Mouse (Mus musculus): ENCODE results near the gene Fat2.

Fat2 gene

DNA sequence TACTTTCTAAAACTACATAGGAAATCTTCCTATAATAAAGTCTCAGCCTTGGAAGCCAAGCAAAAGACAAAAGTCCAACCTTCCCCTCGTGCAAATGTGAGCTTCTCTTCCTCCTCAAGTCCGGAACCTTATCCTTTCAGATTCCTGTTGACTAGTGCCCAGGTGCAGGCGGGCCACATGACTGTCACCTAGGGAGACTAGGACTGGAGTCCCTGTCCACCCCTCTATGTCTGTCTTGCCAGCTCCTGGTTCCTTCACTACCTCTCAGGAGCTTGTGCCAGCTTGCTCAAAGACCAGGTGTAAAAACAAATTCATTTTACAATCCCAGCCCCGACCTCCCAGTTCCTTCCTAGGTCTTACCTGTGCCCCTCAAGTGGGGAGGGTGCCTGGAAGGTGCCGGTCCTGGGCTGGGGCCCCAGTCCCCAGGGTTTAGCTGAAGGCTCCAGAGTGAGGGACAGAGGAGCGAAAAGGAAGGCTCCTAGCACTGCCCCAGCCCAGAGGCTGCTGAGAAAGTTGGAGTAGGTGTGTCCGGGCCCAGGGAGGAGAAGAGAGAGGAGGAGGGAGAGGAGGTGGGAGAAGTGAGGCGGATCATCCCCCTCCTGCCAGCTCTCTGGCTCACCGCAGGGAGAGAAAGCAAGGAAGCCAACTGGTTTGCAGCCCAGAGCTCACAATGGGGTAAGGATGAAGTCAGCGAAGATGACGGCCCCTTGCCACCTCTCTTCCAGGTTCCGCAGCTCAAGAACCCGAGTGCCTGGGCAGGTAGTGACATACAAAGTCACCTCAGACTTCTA, at the start of gene Fat2:
Fat2 (minus strand) TSS at position 464 of the 791 bp plus-strand sequence.
- no peak for DNase-seq (ENCODE audit: low spot score)

DNA sequence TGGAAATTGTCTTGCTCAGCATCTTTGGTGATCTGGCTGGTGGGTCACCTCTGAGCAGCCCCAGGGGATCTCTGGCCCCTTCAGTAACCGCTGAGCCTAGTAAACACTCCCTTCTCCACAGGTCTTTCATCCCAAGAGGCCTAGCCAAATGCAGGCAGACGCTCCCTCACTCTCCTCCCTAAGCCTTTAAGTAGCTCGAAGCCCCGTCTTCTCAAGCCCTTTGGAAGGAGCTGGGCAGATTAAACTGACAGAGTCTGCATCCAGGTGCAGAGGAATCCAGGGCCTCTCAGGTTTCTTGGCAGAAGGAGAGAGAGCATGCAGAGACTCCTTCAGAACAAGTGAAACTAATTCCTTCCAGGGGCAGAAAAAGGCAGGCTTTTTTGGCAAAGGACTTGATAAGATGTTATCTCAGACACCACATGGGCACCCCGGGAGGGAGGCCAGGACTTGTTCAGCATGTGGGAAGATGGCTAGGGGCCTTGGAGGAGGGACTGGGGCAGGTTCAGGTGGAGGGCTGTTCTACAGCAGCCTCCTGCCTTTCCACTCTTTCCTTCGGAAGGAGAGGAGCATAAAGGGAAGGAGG, 47.2 kb upstream of the Fat2 start:
- DNase-seq (ENCODE audit: low spot score), result no peak

DNA sequence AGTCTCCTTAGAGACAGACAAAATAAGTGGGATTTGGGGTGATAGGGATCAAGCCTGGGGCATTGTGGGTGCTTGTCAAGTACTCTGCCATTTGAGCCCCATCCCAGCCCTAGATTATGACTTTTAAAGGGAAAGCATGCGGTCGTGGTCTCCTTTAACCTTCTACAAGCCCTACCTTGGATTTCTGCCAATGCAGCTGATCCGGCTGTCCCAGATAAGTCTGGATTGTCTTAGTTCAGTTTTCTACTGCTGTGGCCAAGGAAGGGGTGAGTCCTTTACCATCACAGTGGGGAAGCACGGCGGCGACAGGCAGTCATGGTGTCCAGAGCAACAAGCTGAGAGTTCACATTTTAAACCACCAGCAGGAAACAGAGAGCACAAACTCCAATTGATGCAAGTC, 44.5 kb upstream of the Fat2 start:
- DNase-seq (ENCODE audit: low spot score), result no peak

DNA sequence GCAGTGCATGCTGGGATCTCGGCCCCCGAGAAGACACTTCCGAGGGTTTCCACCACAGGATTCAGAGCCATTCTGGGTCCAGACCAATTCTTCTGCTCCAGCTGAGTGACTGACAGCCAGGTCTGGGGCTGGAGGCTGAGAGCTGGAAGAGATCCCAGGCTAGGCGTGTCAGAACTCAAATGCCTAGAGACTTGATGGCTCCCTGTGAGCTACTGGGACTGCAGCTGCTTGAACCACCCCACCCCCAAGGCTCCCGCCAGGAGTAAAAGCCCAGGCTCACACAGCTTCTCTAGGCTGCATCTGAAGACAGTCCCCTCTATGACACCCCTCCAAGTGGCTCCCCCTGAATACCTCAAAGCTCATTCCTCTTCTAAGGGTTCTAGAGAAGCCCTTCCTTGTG, 42.0 kb upstream of the Fat2 start:
- no peak for DNase-seq (ENCODE audit: low spot score)

DNA sequence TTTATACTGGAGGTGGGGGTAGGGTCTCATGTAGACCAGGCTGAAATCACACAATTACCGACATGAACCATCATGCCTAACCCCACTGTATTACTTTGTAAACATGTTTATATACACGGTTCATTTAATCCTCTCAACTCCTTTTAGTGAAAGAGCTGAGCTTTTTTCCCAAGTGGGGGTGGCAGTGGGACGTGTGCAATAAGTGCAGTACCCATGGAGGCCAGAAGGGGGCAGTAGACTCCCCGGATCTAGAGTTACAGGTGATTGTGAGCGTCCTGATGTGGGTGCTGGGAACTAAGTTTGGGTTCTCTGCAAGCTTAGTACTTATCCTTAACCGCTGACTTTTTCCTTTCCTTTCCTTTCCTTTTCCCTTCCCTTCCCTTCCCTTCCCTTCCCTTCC, 37.5 kb upstream of the Fat2 start:
- peak; percentile 4 for DNase-seq (ENCODE audit: low spot score)

DNA sequence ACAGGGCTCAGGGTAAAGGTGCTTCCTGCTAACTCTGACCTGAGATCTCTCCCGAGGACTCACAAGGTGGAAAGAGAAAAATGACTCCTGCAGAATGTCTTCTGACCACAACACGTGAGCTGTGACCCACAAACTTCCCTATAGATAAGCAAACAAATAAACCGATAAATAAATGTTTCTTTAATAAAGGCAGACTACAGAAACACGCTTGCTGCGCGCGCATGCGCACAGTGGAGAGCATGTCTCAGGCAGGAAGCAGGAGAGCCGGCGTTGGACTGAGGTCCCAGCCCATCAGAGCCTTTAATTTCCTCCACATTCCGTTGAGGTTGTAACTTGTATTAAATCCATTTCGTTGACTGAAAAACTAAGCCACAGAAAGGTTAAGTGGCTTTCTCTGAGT, 37.0 kb upstream of the Fat2 start:
- DNase-seq (ENCODE audit: low spot score), result no peak

DNA sequence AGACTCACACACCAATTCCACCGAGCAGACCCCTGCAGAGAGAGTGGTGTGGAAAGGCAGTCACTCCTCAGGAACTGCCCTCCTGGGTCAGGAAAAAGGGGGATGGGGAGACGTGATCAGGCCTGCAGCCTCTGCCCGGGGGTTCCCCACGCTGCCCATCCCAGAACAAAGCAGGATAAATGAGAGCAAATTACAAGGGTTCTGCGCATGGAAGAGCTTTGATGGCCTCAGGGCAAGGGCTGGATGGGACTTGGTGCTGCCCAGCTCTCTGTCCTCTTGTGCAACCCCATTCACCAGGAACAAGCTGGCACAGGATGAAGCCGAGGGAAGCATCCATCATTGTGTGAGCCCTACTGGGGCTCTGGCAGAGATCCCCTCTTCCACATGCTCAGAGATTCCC, 35.6 kb upstream of the Fat2 start:
- DNase-seq (ENCODE audit: low spot score), result no peak

DNA sequence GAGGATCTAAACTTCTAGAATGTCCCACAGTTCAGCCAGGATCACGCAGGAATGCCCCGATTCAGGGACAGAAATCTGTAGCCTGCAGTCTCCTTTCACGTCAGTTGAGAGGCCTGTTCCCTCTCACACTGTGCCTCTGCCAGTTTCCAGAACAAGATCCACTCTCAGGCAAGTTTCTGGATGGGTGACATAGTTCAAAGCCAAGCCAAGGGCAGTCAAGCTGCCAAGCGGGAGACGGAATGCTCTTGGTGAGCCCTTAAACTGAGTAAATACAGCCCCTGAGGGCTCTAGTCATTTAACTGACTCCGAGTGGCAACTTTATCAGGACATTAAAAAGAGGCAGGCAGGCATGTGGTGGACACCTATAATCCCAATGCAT, 32.7 kb upstream of the Fat2 start:
- DNase-seq (ENCODE audit: low spot score), result no peak

DNA sequence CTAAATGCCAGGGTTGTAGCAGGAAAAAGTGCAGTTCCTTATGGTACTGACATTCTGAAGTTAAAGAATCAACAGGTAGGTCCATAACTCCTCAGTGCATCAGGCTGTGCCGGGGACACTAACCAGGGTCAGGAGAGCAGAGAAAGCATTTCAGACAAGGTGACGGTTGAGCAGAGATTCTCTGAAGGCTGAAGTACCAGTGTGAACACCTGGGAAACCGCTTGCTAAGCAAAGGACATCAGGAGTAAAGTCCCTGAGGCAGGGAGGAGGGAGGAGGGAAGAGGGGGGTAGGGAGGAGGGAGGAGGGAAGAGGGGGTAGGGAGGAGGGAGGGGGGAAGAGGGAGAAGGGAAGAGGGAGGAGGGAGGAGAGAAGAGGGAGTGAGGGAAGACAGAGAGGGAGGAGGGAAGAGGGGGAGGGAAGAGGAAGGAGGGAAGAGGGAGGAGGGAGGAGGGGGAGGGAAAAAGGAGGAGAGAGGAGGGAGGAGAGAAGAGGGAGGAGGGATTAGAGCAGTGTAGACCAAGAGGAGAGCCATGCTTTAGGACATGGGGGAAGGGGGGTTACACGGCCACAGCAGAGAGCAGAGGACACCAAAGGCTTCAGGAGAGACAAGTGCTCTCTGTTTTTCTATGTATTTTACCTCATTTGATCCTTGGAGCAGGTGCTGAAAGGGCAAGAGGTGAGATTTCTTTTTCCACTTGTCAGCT, 32.2 kb upstream of the Fat2 start:
- DNase-seq (ENCODE audit: low spot score), result no peak

DNA sequence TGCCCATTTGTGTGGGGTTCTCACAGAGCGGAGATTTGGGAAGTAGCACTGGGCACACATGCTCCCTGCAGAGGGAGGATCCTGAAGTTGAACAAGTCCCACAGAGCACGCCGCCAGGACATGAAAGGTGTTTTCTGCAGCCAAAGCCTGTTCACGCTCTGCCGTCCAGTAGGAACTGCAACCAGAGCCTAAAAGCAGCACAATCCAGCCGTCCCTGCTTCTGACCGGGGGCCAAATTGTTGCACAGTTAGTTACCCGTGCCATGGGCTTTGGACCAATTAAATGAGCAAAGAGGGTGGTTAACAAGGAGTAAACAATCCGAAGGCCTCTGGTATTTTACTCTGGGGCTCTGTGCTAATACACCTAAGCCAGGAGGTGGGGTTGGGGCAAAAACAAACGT, 31.4 kb upstream of the Fat2 start:
- DNase-seq (ENCODE audit: low spot score), result no peak

DNA sequence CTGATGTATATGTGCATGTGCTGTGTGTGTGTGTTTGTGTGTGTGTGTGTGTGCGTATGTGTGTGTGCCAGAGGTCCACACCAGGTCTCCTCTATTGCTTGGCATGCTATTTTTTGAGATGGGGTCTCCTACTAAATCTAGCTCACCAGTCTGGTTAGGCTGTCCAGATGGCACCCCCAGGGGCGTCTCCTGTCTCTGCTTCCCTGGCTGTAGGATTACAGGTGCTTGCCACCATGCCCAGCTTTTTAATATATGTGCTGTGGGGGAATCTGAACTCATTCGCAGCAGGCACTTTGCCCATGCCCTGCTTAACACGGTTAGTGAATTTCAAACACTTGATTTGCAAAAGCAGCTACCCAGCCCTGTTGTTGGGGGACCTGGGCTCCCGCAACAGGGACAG, 29.5 kb upstream of the Fat2 start:
- DNase-seq (ENCODE audit: low spot score), result no peak

DNA sequence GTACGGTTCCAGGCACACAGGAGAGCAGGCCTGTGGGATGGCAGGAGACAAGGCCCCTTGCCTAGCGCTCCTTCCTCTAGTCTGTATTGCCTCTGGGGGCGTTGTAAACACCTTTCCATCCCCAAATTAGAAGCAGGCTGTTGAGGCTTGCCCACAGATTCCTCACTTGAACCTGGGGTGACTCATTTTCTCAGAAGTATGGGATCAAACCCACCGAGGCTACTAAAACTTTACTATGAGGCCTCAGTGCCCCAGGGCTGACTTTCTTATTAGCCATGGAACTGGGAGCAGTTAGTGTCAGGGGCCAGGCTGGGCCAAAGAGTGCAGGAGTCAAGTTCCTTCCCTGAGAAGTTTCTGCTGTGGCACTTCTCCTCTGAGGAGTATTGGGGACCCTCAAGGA, 28.9 kb upstream of the Fat2 start:
- no peak for DNase-seq (ENCODE audit: low spot score)

DNA sequence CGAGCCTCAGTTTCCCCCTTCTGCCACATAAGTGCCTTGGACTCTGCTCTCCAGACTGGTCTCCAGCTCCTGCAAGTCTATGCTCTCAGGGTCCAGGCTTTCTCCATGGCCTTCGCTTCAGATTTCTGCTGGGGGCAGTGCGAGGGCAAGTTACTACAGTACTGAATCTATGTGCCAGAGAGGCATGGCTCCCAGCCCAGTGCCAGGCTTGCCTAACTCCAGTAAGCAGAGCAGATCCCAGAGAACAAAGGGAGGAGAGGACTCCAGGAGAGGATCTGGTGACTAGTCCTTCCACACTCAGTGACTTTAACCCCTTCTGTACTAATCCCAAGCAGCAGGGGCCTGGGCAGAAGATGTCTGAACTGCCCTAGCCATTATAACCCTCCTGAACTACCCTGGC, 28.3 kb upstream of the Fat2 start:
- no peak for DNase-seq (ENCODE audit: low spot score)

DNA sequence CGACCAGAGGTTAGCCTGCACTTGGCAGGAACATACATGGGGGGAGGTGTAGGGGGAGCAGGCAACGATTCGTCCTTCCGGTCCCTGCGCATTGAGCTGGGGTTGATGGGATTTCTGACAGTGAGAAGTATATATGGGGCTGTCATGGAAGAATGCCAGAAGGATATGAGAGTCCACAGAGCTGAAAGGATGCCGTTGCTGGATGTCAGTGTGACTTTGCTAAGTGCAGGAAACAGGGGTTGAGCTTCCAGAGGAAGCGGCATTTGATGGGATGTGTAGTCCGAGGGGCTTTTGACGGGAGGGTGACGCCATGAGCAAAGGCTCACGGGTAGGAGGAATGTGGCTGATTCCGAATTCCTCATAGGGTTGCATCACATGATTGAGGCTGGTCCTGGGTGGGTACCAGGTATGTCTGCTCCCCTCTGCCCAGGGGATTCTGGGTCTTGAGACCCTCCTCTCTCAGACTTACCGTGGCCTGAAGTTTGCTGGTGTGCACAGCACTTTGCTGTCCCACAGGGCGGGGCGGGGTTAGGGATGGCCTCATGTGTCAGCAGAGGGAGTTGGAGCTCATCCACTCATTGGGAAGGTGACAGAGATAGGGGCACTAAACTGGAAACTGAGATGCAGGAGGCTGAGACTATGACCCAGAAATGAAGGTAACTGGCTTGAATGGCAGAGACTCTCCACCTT, 21.9 kb upstream of the Fat2 start:
- DNase-seq (ENCODE audit: low spot score), result no peak

DNA sequence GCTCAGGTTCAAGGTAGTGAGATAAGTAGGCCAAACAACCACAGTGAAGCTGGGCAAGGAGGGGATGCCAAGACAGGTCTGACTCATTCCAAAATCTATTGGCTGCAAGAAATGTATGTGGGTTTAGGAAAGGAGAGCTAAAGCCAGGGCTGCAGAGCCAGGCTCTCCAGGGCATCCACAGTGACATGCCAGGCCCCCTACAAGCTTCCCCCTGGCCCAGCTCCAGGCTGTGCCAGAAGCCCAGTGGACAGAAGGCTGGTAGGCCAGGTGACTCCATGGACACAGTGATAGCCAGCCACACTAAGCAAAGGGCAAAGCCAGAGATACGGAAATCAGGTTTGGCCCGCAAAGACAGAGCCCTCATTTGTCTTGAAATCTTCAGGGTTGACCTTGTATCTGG, 20.5 kb upstream of the Fat2 start:
- no peak for DNase-seq (ENCODE audit: low spot score)

DNA sequence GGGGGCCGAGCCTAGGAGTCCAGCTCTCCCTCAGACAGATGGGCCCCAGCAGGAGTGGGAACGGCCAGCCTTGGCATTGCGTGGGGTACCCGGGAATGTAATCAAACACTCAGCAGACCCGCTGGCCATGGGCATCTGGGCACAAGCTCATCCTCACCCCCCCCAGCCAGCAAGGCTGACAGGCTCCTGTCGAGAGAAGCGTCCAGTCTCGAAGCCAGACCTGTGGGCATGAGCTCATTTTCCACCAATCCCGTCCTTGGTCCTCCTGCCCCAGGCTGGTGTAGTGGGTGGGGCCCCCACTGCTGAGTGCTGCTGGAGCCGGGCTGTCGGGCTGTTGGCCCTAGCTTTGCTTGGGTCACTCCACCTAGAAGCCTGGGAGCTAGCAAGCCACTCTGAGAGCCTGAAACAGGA, 5.6 kb upstream of the Fat2 start:
- DNase-seq (ENCODE audit: low spot score), result no peak

DNA sequence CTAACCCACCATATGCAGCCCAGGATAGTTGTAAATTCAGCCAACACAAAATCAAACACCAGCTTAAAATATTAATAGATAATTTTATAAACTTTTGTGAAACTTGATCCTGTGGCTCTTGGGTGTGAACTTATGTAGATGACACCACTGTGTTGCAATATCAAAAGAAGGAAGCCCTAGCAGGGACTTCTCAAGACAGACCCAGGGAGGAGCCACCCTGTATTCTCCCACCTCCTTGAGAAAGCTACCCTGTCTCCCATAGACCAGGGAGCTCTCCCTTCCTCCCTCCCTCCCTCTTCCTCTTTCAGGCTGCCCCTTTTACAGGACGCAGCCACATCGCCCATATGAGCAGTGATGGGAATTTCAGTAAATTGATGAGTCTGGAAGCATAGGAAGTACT, 4.4 kb upstream of the Fat2 start:
- DNase-seq (ENCODE audit: low spot score), result no peak

DNA sequence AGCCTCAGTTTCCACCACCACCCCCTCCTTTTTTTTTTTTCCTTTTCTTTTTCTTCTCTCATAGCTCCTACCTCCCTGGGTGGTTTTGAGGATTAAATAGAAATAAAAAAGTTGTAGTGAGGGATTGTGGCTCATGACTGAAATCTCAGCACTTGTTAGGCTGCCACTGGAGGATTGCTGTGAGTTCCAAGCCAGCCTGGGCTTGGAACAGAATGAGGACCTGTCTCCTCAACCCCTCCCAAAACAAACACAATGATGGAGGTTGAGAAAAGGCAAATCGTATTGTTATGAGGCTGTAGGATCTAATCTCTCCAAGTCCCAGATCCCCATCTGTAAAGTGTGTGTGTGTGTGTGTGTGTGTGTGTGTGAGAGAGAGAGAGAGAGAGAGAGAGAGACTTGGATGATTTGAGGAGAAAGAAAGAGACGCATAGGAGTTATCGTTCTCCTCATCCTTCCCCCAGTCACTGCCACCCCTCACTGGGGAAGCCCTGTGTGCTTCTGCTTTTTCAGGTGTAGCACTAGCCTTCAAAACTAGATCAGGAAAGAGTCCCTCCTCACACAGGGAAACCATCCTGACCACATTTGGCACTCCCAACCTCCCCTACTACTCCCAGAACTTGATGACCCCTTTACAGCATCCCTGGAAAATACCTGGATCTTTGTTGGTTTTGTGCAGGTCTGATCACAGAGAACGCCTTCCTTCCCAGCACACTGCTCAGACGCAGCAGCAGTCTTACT, 837 bp upstream of the Fat2 start:
- DNase-seq (ENCODE audit: low spot score), result no peak

DNA sequence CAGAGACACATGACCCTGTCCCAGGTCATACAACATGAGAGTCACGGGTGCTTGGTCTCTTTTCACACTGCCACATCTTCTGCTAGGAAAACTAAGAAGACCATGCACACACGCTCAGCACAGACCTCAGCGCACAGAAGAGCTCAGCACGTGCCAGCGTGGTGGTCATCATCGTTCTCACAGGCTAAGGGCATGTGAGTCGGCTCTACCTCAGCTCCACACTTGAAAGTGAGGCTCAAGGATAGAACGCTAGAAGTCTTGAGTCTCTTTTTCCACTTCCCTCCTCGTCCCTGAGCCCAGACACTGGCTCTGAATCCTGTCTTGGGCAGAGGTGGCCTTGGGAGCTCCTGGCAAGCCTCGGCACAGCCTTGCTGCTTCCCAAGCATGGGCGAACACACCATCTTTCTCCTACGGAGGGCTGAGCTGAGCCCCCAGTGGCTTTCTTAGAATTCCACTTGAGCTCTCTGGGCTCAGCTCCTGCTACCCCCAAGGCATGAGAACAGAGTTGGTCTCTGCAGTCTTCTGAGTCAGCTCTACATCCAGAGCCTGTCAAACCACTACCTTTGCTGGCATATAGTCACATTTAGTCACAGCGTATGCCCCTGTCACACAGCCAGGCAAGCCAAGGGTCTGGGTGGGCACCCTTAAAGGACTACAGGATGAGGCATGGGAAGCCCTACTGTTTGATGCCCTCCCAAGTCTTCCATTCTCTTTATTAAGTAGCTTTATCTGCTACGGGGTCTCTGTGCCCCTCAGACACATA, 869 bp downstream of the Fat2 start:
- no peak for DNase-seq (ENCODE audit: low spot score)

DNA sequence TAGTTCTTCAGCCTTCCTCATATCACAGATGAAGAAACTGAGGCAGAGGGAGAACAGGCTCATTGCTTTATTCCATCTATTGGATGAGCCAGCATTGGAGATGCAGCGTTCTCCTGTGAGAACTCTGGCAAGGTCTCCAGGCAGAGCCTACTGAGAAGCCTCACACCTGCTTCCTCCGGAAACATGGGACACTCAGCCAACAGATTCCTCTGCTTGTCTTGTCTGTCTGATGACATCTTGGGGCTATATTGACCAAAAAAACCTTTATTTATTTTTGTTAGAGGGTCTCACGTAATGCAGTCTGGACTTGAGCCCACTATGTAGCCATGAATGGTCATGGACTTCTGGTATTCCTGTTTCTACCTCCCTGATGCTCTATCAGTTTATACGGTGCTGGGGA, 1.8 kb downstream of the Fat2 start:
- DNase-seq (ENCODE audit: low spot score), result no peak

DNA sequence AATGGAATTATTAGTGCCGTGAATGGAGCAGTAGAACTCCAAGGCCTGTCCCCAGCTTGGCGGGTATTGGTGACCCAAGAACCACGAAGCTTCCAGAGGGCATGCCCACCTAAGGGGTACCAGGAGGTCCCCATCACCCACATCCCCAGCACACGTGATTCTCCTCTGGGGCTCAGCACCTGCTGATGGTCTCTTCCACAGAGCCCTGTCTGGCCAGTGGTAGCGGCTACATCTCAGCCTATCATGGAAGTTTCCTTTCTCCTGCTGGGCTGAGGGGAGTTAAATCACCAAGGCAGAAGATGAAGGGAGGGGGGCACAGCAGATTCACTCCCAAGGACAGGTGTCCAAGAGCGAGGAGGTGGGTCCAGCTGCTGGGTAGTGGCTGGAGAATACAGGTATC, 2.3 kb downstream of the Fat2 start:
- DNase-seq (ENCODE audit: low spot score), result no peak

All from T-cell, adult 2 months (primary cell).